Mouse (Mus musculus): ENCODE results near the gene Stk32b.

The Stk32b gene

GRCm38 (mm10) chr5:37716505-37717372 lies at the start of gene Stk32b:
TSS of gene Stk32b (minus strand) at chr5:37717171.
- Histone ChIP-seq H3K36me3 (ENCODE audit: control insufficient read depth, insufficient read depth, low read length, poor library complexity, severe bottlenecking) (no peaks in the 10 kb centered on the region), H3K27me3 (ENCODE audit: control insufficient read depth, insufficient read depth, low read length, poor library complexity, severe bottlenecking) (no peaks in the 10 kb centered on the region; the same call in none of the 2 replicates)
- DNase-seq (ENCODE audit: low read depth, low spot score) = no peak

GRCm38 (mm10) chr5:37765851-37766250 lies 48.9 kb upstream of the Stk32b start:
- Histone ChIP-seq H3K27me3 (ENCODE audit: control insufficient read depth, insufficient read depth, low read length, poor library complexity, severe bottlenecking) (no peaks in the 10 kb centered on the region), H3K36me3 (ENCODE audit: control insufficient read depth, insufficient read depth, low read length, poor library complexity, severe bottlenecking) (no peaks in the 10 kb centered on the region)
- no peak for DNase-seq (ENCODE audit: low read depth, low spot score)

GRCm38 (mm10) chr5:37762046-37762445 lies 45.1 kb upstream of the Stk32b start:
- DNase-seq (ENCODE audit: low read depth, low spot score) = no peak
- Histone ChIP-seq H3K36me3 (ENCODE audit: control insufficient read depth, insufficient read depth, low read length, poor library complexity, severe bottlenecking) (no peaks in the 10 kb centered on the region), H3K27me3 (ENCODE audit: control insufficient read depth, insufficient read depth, low read length, poor library complexity, severe bottlenecking) (peaks cover 2% of the 10 kb centered on the region; the same call in 1 of the 2 replicates)

GRCm38 (mm10) chr5:37753366-37753765 lies 36.4 kb upstream of the Stk32b start:
- Histone ChIP-seq H3K36me3 (ENCODE audit: control insufficient read depth, insufficient read depth, low read length, poor library complexity, severe bottlenecking) (no peaks in the 10 kb centered on the region), H3K27me3 (ENCODE audit: control insufficient read depth, insufficient read depth, low read length, poor library complexity, severe bottlenecking) (peaks cover 1% of the 10 kb centered on the region; the same call in 1 of the 2 replicates)
- no peak for DNase-seq (ENCODE audit: low read depth, low spot score)

- Histone ChIP-seq H3K36me3 (ENCODE audit: control insufficient read depth, insufficient read depth, low read length, poor library complexity, severe bottlenecking) (no peaks in the 10 kb centered on the region), H3K27me3 (ENCODE audit: control insufficient read depth, insufficient read depth, low read length, poor library complexity, severe bottlenecking) (no peaks in the 10 kb centered on the region)
- no peak for DNase-seq (ENCODE audit: low read depth, low spot score)
Observed at GRCm38 (mm10) chr5:37752027-37752967, 35.3 kb upstream of the Stk32b start.

GRCm38 (mm10) chr5:37743889-37744707 lies 27.1 kb upstream of the Stk32b start:
- no peaks in the 10 kb centered on the region for H3K27me3 ChIP-seq (ENCODE audit: control insufficient read depth, insufficient read depth, low read length, poor library complexity, severe bottlenecking)
- no peak for DNase-seq (ENCODE audit: low read depth, low spot score)
- no peaks in the 10 kb centered on the region for H3K36me3 ChIP-seq (ENCODE audit: control insufficient read depth, insufficient read depth, low read length, poor library complexity, severe bottlenecking)

GRCm38 (mm10) chr5:37736213-37736612 lies 19.2 kb upstream of the Stk32b start:
- Histone ChIP-seq H3K36me3 (ENCODE audit: control insufficient read depth, insufficient read depth, low read length, poor library complexity, severe bottlenecking) (no peaks in the 10 kb centered on the region), H3K27me3 (ENCODE audit: control insufficient read depth, insufficient read depth, low read length, poor library complexity, severe bottlenecking) (no peaks in the 10 kb centered on the region)
- no peak for DNase-seq (ENCODE audit: low read depth, low spot score)

GRCm38 (mm10) chr5:37735224-37735623 lies 18.3 kb upstream of the Stk32b start, which contains the start of gene Cytl1:
TSS of gene Cytl1 (plus strand) at chr5:37735519.
- Histone ChIP-seq H3K27me3 (ENCODE audit: control insufficient read depth, insufficient read depth, low read length, poor library complexity, severe bottlenecking) (no peaks in the 10 kb centered on the region), H3K36me3 (ENCODE audit: control insufficient read depth, insufficient read depth, low read length, poor library complexity, severe bottlenecking) (no peaks in the 10 kb centered on the region)
- DNase-seq (ENCODE audit: low read depth, low spot score) = no peak

GRCm38 (mm10) chr5:37730781-37731180 lies 13.8 kb upstream of the Stk32b start:
- no peaks in the 10 kb centered on the region for H3K27me3 ChIP-seq (ENCODE audit: control insufficient read depth, insufficient read depth, low read length, poor library complexity, severe bottlenecking)
- DNase-seq (ENCODE audit: low read depth, low spot score) = no peak
- H3K36me3 ChIP-seq (ENCODE audit: control insufficient read depth, insufficient read depth, low read length, poor library complexity, severe bottlenecking) = no peaks in the 10 kb centered on the region

GRCm38 (mm10) chr5:37725220-37725886 lies 8.4 kb upstream of the Stk32b start:
- no peaks in the 10 kb centered on the region for H3K36me3 ChIP-seq (ENCODE audit: control insufficient read depth, insufficient read depth, low read length, poor library complexity, severe bottlenecking)
- H3K27me3 ChIP-seq (ENCODE audit: control insufficient read depth, insufficient read depth, low read length, poor library complexity, severe bottlenecking) = no peaks in the 10 kb centered on the region; the same call in 1 of the 2 replicates
- no peak for DNase-seq (ENCODE audit: low read depth, low spot score)

GRCm38 (mm10) chr5:37720670-37721069 lies 3.7 kb upstream of the Stk32b start:
- no peak for DNase-seq (ENCODE audit: low read depth, low spot score)
- Histone ChIP-seq H3K27me3 (ENCODE audit: control insufficient read depth, insufficient read depth, low read length, poor library complexity, severe bottlenecking) (no peaks in the 10 kb centered on the region; the same call in none of the 2 replicates), H3K36me3 (ENCODE audit: control insufficient read depth, insufficient read depth, low read length, poor library complexity, severe bottlenecking) (no peaks in the 10 kb centered on the region)

- no peak for DNase-seq (ENCODE audit: low read depth, low spot score)
- no peaks in the 10 kb centered on the region; the same call in none of the 2 replicates for H3K27me3 ChIP-seq (ENCODE audit: control insufficient read depth, insufficient read depth, low read length, poor library complexity, severe bottlenecking)
- H3K36me3 ChIP-seq (ENCODE audit: control insufficient read depth, insufficient read depth, low read length, poor library complexity, severe bottlenecking) = no peaks in the 10 kb centered on the region
Observed at GRCm38 (mm10) chr5:37717384-37717963, 503 bp upstream of the Stk32b start.

GRCm38 (mm10) chr5:37709257-37709904 lies 7.6 kb downstream of the Stk32b start:
- no peak for DNase-seq (ENCODE audit: low read depth, low spot score)

More at GRCm38 (mm10) chr5:37709257-37709904, 7.6 kb downstream of the Stk32b start:
- Histone ChIP-seq H3K36me3 (ENCODE audit: control insufficient read depth, insufficient read depth, low read length, poor library complexity, severe bottlenecking) (no peaks in the 10 kb centered on the region), H3K27me3 (ENCODE audit: control insufficient read depth, insufficient read depth, low read length, poor library complexity, severe bottlenecking) (no peaks in the 10 kb centered on the region)
